Mouse (Mus musculus) inflammation-experienced regulatory T-cells, adult 6 months (primary cell): ENCODE data around the gene Stk39. TPM values are rescaled to one million over a fixed set of nuclear protein-coding genes. Genes with fewer than 3 reads are reported as not detected.

Experiments used
- ATAC-seq: one replicate; pipeline ENCODE4 v1.8.0; 2017
- polyA plus RNA-seq, 3 experiments: library from polyadenylated mRNA; unstranded; fragments of 100-300 nt; shearing (Covaris generic); gene quantifications; one replicate each; pipeline ENCODE4 v1.2.1; 2017

Stk39 gene
- 10 to 100 TPM; 18.2 to 26.0 (median 18.6) TPM for polyA plus RNA-seq

DNA sequence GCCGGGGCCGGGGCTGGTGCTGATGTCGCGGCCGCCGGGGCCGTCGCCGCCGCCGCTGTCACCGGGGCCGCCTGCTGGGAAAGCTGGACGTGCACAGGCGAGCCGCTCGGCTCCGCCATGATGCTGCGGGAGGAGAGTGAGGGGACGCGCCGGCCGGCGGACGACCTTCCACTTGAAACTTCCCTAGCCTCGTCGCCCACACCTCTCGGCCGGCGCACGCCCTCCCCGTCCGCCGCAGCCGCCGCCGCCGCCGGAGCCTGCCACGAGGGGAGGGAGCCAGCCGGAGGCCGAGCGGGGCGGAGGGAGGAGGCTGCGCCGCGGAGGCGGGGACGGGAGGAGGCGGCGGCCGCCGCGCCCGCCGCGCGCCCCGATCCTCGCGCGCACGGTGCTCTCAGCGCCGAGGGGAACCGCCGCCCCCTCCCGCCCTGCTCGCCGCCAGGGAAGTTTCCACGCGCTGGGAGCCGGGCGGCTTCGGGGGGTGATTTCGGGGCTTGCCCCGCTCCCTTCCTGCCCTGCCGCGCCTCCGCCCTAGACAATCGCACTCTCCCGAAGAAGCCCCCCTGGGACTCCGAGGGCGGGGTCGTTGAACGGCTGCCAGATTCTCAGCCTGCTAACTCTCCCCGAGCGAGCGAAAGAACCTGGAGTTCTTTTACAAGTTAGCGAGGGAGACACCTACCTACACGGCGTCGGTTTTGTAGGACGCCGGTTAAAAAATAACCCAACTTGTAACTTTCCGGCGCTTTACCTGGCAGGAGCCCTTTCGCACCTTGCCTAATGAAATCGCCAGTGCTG, at the start of gene Stk39:
Stk39 (minus strand) TSS at position 510 of the 792 bp plus-strand sequence.
- peak; percentile 74 for ATAC-seq

DNA sequence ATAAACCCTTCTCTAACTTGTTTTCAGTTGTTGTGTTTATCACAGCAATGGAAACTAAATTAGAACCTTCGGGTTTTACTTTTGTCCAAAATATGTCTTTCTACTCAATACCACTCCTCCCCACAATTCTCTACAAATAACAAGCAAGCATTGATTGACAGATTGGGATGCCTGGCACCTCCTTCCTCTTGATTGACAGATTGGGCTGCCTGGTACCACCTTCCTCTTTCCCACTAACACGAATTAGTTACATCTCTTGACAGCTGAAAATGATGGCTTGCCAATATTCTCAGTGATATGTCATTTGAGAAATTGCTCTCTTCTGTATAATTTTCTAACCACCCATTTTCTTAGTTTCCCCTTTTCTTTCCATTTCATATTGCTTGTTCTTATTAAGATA, 43.3 kb upstream of the Stk39 start:
- ATAC-seq = no peak

DNA sequence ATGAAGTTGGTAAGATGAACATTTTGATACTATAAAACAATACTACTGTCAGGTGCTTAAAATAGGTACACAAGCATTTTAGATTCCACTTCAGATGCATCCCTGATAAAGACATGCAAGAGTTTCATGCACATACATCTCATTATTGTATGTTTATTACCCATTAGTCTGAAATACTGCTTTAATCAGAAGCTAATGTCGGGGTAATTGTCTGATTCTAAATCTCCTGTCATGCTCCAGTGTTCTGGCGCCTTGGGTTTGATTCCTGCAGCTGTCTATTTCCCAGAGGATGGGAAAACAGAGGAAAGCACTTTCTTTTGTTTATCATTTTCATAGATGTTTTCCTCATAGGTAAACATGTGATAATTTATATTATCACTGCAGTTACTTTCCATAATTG, 31.1 kb upstream of the Stk39 start:
- ATAC-seq = no peak

DNA sequence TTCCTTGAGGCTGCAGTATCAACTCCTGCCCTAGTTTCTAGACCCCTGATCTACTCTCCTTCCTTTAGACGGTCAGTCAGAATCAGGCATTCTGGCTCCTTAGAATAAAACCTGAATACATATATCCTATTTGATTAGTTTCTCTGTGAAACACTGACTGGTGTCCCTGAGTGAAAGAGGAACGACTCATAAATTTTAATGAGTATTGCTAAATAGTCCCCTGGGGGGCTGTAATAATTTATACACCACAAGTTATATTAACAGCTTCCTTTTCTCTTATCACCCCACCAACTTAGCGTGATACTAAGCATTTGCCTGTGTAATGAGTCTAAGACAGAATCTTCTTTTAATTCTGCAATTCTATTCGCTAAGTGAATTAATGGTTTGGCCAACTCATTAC, 30.7 kb upstream of the Stk39 start:
- ATAC-seq = no peak

DNA sequence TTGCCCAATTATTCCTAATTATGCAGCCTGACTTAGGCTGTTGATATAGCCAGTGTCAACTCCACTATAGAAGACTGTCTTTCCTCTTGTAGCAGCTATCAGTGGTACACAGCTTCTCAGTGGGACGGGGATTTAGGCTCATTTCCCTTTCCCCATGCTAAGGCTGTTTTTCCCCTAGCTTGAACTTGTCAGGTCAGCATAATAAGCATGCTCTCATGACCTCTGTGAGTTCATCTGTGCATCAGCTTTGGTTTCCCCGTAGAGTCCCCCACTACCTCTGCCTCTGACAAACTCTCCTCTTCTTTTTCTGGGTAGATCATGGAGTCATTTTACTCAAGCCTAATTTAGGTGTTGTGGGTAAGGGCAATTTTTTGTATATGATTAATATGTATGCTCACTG, 30.2 kb upstream of the Stk39 start:
- no peak for ATAC-seq

DNA sequence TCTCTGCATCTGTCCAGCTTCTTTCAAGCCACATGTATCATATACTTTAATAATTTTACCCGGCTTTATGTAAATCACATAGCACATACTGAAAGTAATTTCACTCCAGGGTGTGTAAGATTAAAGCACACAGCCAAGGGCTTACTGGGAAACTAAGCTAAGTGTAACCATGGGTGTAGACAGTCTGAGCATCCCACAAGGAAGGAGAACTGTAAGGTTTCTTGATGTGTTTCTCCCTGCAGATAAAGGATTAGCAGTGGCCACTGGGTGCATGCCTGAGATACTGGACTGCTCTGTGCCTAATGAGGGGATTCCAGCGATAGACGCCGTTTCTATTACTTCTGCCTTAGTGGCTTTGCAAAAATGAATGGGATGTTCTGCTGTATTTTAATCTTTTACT, 14.2 kb upstream of the Stk39 start:
- no peak for ATAC-seq

DNA sequence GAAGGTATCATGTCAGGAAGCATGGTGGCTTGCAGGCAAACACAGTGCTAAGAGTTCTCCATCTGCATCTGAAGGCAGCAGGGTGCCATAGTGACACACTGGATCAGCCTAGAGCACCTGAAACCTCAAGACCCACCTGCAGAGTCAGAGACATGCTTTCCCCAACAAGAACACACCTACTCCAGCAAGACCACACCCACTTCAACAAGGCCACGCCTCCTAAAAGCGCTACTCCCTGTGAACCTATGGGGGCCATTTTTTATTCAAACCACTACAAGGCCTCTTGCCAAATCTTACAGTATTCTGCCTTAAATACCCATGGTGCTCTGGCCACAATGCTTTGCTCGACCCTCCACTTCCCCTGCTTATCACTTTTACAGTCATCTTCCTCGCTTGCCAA, 13.1 kb upstream of the Stk39 start:
- ATAC-seq = peak; percentile 52

DNA sequence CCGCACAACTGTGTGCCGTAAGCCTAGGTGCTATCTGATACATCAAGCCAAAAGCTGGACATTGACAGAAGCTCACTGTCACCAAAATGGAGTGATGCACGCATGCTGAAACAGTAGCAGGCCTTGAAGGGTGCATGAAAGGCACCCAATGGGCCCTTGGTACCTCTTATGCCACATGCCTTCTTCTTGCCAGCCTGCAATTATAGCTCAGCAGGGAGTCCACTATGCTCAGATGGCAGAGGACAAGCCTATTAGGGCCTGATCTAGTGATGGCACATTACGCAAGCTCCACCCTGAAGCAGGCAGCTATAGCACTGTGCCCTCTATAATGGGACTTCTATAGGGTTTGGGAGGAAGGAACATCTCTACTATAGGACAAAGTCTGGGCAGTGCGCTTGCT, 10.8 kb upstream of the Stk39 start:
- ATAC-seq = no peak

DNA sequence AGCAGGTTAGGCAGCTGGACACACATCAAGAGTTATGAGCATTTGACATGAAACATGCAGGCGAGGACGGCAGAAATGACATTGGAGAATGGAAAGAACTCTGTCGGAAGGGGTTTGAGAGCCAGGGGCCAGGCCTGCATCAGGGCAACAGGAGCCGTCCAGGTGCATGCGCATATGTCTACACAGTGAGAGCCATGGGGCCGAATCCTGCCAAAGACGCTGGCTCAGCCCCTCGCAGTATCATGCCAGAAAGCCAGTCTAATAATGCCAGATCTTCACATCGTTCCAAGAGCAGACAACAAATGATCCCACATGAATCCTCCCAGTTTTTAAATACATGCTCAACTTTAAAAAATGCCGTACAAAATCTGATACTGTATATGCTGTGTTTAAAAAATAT, 7.8 kb upstream of the Stk39 start:
- no peak for ATAC-seq

DNA sequence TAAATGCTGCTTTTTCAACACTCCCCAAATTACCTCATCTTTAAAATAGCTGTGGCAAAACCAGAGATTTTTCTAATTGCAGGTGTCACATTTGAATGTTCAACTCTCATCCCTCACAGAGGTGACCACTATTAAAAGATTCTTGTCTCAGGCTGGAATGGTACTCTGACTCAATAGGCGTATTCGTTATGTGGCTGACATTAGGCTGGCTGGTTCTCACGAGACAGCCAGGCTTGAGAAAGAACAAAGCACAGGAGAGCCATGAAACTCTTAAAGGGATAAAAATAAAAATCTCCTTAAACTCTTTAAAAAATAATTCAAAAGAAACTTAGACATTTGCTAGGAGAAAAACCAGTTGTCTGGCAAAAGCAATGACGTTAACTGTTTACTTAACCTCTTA, 853 bp upstream of the Stk39 start:
- ATAC-seq = no peak

DNA sequence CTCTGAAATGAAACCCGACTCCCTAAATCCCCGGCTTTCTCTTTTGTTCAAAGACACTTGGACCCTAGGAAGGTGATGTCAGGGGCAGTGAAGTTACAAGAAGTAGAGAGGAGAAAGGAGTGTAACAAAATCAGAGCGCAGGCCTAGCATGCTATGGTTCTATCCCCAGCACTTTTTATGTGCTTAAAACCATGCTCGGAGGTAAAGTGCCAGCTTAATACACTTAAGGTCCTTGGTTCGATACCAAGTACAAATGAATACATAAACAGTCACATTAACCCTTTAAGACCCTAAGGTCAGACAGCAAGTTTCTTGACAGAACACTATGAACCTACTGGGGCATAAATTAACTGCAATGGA, 463 bp upstream of the Stk39 start:
- peak; percentile 8 for ATAC-seq

DNA sequence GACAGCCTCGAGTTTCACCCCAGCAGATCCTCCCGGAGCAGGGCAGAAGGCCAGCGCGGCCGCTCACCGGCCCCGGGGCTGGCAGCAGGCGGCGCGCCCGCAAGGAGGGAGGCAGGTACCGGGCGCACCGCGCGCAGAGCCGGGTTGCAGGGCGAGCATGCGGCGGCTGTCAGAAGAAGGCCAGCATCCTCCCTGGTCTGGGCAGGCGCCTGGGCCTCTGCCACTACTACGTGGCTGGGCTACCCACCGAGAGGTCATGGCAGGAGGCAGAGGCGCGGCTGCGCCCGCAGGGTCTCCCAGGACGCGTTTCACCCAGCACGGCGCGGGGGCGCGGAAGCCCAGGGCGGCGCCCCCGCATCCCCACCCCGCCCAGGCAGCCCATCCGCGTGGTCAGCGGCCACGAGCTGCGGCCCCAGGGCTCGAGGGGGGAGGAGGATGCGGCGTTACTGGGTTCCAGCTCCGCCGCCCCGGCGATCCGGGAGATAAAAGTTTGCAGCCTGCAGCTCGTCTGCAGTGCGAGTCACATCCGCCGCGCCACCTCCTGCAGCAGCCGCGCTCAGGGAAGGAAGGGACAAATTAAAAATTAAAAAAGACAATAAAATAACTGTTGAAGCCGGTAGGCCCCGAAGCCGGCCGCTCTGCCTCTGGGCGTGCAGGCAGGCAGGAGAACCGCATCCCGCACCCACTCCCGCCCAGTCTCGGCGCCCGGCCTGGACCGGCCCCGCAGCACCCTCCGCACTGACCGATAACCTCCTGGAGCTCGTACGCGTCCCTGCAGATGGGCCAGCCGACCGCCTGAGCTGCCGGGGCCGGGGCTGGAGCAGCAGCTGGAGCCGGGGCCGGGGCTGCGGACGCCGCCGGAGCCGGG, 943 bp downstream of the Stk39 start:
- ATAC-seq = peak; percentile 60

DNA sequence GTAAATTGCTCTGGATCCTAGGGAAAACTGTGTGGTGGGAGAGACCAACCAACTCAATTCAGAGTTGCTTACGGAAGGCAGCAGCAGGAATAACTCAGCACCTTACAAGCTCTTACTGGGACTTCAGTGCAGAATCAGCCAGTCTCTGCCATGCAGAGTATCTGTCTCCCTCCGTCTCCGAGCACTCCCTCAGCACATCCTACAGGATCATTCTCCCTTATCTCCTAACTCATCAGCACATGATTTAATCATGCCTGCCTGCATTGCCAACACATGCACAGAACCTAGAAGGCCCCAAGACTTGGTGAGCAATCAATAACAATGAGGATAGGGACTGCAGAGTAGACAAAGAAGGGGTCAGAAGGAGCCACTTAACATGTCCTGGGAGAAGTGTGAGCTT, 2.6 kb downstream of the Stk39 start:
- ATAC-seq = no peak

DNA sequence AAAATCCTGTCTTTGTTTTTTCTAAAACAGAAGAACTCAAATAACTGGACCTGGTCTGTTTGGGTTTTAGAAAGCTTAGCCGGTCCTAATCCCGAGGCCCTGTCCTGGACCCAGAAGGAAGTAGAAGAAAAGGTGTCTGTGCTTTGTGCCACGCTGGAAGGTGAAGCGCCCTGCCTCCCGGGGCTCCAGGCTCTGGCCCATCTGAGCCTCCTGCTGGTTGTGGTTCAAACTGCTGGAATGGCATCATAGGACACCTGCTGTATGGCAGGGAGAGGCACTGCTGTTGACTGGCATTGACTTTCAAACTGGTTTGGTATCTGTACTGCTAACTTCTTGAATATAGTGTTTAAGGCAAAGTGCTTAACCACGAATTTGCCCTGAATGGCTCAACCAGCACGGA, 3.4 kb downstream of the Stk39 start:
- no peak for ATAC-seq

DNA sequence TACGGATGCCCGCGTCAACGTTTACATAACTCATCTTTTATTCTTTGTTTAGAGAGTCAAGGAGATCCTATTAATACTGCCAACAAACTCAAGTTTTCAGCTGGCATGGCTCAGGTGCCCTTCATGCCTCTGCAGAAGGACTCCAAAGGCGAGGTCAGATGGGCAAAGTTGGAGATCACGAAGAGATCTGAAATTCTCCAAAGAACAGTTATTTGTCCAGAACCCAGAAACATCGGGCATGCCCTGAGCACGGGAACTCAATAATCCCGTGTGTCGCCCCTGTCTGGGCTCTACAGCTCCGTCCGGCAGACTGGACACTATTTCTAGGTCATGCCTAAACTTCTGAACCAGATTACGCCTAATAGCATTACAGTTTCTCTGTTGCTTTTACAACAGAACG, 3.8 kb downstream of the Stk39 start:
- no peak for ATAC-seq

DNA sequence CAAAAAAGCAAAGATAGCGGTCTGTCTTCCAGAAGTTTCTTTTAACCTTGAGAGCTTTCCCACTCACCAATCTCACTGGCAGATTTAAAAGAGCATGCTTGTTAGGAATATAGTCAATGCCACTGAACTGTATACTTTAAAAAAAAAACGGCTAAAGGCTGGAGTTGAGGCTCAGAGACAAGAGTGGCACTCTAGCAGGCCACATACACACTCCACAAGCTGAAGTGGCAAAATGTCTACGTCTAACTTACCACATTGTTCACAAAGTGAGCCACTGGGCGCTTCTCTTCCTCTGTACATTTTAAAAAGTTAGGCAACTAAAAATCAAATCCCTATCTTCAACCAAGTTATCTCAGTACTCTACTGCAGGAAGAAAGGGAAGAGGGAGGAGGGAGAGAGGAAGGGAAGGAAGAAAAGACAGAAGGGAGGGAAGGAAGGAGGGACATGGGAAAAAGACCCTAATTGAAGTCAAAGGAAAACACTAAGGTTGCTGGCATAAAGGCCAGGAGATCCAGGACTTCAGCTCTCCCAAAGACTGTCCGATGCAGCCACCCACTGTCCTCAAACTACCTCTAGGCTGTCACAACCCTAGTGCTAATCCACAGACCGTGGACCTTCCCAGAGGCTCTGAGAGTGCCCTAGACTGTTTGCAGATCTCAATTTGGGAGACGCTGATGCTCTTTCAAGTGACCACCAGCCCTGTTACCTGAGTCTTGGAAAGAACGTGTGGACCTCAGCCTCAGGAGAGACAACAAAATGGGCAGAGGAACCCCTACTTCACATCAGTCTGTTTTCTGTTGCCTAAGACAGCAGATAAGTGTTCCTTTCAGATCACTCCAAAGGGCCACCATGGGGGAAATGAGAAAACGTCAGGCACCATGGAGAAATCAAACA, 4.7 kb downstream of the Stk39 start:
- ATAC-seq = no peak

DNA sequence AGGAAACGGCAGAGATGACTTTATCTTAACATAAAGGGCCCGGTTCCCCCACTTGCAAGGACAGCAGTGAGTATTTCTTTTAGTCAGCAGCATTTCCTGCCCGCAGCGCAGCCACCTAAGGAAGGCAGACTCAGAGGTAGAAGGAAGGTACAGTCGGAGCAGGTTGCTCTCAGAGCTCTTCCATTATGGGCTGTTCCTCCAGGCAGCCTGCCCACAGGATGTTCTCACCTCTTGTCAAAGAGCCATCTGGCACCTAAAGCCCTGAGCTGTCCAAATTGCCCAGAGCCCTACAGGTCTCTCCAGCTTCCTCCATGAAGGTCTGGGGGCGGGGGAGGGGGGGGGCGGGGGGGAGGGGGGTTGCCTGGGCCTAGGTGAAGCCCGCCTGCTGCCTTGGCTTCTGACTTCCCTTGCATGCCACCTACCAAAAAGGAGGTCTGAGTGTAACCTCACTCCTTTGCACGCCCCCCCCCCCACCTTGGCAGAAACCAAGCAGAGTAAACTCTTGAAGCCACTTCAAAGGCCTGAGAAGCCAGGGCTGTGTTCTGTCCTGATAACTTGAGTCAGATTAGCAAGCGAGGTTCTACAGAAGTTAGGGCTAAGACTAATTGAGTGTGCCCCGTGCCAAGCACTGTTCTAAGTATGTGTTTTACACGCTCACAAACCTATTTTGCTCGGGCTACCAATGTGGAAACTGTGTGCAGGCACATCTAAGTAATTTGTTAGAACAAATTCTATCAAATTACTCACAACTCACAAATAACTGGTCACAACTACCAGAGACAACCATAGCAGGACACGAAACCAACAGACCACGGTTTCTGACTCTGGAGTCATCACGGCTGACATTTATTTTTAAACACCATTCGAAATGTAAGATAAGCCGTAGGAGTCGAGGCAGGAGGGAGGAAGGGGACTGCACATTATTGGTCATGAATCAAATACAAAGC, 5.7 kb downstream of the Stk39 start:
- ATAC-seq = peak; percentile 89

DNA sequence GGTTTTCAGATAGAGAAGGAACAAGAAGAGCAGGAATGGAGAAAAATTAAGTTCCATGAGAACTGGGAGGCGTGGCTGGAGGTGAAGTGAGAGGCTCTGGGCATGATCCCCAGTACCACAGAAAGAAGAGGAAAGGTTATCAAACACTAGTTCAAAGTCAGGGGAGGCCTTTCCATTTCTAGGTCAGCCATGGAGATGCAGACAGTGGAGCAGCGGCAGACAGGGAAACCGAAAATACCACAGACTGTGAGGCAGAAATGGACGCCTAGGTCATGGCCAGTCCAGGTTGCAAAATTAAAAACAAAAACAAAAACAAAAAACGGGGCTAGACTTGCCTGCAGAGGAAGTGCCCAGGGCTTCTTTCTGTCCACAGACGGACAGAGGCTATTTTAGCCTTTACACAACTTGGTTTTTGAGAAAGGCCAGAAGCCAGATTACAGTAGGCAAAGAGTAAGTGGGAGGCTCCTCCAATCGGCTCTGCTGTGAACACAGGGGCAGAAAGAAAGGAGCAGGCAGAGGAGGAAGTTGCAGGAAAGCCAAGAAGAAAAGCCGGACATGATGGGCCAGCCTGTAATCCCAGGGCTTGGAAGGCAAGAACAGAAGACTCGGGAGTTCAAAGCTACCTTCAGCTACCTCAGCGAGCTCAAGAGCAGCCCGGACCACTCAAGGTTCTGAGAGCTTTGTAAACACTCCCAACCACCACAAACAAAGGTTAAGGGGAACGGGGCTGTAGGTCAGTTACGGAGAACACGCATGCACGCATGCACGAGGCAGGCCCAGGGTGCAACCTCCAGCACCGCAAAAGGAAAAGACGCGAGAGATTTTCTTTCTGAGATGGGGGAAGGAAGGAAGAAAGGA, 6.6 kb downstream of the Stk39 start:
- no peak for ATAC-seq

DNA sequence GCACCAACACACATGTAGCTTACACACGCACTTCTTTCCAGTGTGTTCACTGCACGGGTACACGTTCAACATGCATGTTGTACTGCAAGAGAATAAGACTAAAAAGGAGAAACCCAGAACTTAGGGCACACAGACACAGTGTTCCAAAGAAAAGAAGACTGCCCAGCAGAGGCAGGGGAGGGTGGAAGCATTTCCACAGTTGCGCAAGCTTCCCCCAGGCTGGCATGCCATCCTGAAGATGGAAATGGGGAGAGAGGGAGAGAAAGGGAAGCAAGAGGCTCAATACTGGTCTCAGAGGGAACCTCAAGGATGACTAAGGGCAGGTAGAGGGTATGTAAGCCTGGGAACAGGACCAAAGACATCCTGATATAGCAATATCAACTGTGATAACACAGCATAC, 7.6 kb downstream of the Stk39 start:
- no peak for ATAC-seq

DNA sequence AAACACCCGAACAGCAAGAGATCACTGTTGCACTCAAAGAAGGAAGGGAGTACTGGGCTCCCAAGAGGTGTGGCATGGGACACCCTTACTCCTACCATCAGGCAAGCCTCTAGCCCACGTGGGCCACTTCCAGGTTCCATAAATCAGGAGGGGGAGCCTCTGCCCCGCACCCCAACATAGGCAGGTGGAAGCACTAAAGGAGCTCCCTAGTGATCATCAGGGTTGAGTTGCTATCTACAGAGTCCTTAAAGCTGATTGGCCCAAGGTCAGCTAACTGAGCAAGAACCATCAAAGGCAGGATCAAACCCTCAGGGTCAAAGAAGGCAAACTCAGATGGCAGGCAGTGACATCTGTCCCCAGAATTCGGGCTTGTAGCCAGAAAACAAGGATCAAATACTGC, 8.3 kb downstream of the Stk39 start:
- no peak for ATAC-seq

DNA sequence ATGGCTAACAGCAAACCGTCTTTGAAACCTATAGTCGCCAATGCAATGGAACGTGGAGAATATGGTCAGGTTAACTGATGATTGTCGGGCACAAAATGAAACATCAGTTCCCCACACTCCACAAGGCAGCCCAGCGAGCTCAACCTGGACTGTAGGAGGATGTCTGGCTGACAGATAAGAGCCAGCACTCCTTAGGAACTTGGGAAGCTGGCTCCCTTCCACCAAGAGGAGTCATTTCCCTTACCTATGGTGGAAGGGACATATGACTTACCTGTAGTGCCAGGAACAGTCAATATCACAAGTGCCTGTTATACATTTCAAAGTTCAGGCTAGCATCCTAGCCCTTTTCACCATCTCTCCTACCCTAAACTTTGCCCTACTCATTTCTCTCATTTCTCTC, 14.0 kb downstream of the Stk39 start:
- no peak for ATAC-seq
